Mouse (Mus musculus) erythroblast, embryonic 14.5 days (primary cell): ENCODE data around the gene Bmpr1a.

ENCODE experiments used
- GATA1 ChIP-seq: IDR thresholded peaks from 2 replicates; pipeline ENCODE4 v1.6.1; 2012; ENCODE audit warnings: low read length, inconsistent platforms, mixed read lengths
- TAL1 ChIP-seq: IDR thresholded peaks from 3 replicates; pipeline ENCODE4 v1.6.1; 2012; ENCODE audit warnings: low read length, inconsistent platforms, mixed read lengths

DNA sequence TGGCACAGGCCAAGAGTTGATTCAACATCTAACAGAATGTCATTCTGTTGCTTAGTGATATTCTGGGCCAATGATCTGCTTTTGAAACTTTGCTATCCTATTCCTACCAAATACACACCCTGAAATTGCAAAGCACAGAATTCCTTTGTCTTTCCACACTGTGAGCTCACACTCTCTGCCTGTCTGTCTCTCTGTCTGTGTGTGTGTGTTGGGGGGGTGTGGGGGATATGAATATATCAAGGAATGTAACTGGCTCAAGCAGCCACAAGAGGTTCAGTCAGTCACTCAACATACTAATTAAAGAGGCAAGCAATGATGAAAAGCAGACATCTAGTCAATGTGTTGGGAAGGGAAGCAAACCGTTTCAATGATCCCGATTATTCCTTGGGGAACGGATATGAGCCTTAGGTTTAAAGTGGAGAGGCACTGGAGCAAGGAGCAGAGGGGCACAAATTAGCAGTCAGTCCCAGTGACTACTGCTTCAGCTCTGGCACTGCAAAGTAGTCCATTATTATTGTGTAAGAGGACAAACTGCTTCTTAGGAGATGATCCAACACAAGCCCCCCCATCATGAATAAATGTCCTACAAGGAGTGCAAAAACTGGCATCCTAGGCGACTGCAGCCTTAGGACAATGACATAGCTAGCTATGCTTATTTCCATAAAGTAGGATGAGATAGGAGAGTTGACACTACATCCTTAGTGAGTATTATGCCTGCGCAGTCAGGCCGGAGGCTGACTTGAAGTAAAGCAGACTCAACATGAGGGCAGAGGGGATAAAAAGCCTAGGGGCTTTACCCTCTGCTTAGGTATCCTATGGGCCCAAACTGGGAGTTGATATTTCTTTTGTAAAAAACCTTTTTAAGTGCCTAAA is 19.4 kb downstream of the Bmpr1a start:
- TF ChIP-seq GATA1 = no peak
- no peak for TF ChIP-seq TAL1
